Mouse (Mus musculus) forebrain, embryonic 14.5 days (tissue): ENCODE measurements around the gene Adgrl2. TPM values are rescaled to one million over a fixed set of nuclear protein-coding genes. Genes with fewer than 3 reads are reported as not detected.

Experiments
- ATAC-seq: fragments of 200-750 bp; cut with Nextera tagmentation; 2 replicates; pipeline ENCODE4 v1.8.0; 2017; ENCODE audit warnings: mild to moderate bottlenecking, moderate library complexity
- DNase-seq: peaks from one replicate; pipeline ENCODE4 v3.0.0-alpha.2; 2015; ENCODE audit warnings: low spot score
- H3K27ac ChIP-seq: fragments of 300-500 bp; sonication (generic); 2 replicates; pipeline ENCODE4 v1.5.1; 2014; ENCODE audit warnings: low read depth, mild to moderate bottlenecking, control low read depth, low read length, moderate library complexity
- H3K27me3 ChIP-seq: fragments of 300-500 bp; sonication (generic); replicated peaks from 2 replicates; pipeline ENCODE4 v1.6.1; 2014; ENCODE audit warnings: low read length, control low read depth, mixed read lengths; ENCODE audit not compliant: control insufficient read depth, insufficient read depth
- H3K36me3 ChIP-seq: fragments of 300-500 bp; sonication (generic); 2 replicates; pipeline ENCODE4 v1.6.1; 2014; ENCODE audit warnings: low read length, control low read depth; ENCODE audit not compliant: control insufficient read depth, insufficient read depth
- H3K4me1 ChIP-seq: fragments of 300-500 bp; sonication (generic); 2 replicates; pipeline ENCODE4 v1.6.1; 2014; ENCODE audit warnings: antibody characterized with exemption, low read length, control low read depth; ENCODE audit not compliant: control insufficient read depth, insufficient read depth
- H3K4me2 ChIP-seq: fragments of 300-500 bp; sonication (generic); 2 replicates; pipeline ENCODE4 v1.6.1; 2014; ENCODE audit warnings: mild to moderate bottlenecking, control low read depth, low read length
- H3K4me3 ChIP-seq: fragments of 300-500 bp; sonication (generic); 2 replicates; pipeline ENCODE4 v1.5.1; 2014; ENCODE audit warnings: low read depth, low read length, control low read depth
- H3K9ac ChIP-seq: fragments of 300-500 bp; sonication (generic); 2 replicates; pipeline ENCODE4 v1.6.1; 2014; ENCODE audit warnings: mild to moderate bottlenecking, low read length, control low read depth, moderate library complexity
- H3K9me3 ChIP-seq: fragments of 300-500 bp; sonication (generic); replicated peaks from 2 replicates; pipeline ENCODE4 v1.6.1; 2016; ENCODE audit warnings: low read length, control low read depth, mixed read lengths; ENCODE audit not compliant: control insufficient read depth
- WGBS: fragments of 180-500 bp; shearing (Covaris S2); extraction: QIAGEN DNeasy Blood & Tissue Kit; methylation state at CpG from one replicate; pipeline ENCODE4 v1.1.7; 2014; 5-methylcytosine and 5-hydroxymethylcytosine counted together
- polyA plus RNA-seq: library from polyadenylated mRNA; unstranded; fragments of >200 nt; fragmentation: Nextera tagmentation; extraction: Ambion mirVana; gene quantifications from 2 replicates; pipeline ENCODE4 v1.2.1, GENCODE M21; 2014

The Adgrl2 gene
- polyA plus RNA-seq, 1 experiment from 2014 or later: 69.4 TPM

GRCm38 (mm10) chr3:148947266-148947665 lies 43.1 kb downstream of the Adgrl2 start:
- ATAC-seq: no peak
- Histone ChIP-seq H3K4me3 (no peak overlapping the region), H3K27ac (no peak overlapping the region), H3K4me2 (no peak overlapping the region), H3K36me3 (no peaks in the 10 kb centered on the region), H3K27me3 (no peaks in the 10 kb centered on the region), H3K4me1 (peaks cover 43% of the 10 kb centered on the region), H3K9me3 (no peaks in the 10 kb centered on the region), H3K9ac (no peak overlapping the region)
- DNase-seq: no peak
- 72% methylated on average over 6 of the region's 6 CpGs for WGBS

GRCm38 (mm10) chr3:148945534-148945933 lies 44.8 kb downstream of the Adgrl2 start:
- H3K4me1 ChIP-seq: peaks cover 46% of the 10 kb centered on the region
- H3K36me3 ChIP-seq: no peaks in the 10 kb centered on the region
- H3K9me3 ChIP-seq: no peaks in the 10 kb centered on the region
- H3K27ac ChIP-seq: peak overlapping the region; percentile 0; the same call in 1 of the 2 replicates
- no peaks in the 10 kb centered on the region for H3K27me3 ChIP-seq
- peak overlapping the region; percentile 36 for H3K4me2 ChIP-seq
- WGBS: 15% methylated on average over 8 of the region's 8 CpGs
- no peak overlapping the region for H3K4me3 ChIP-seq
- DNase-seq: no peak
- H3K9ac ChIP-seq: no peak overlapping the region; the same call in 1 of the 2 replicates
- peak; percentile 36; the same call in 1 of the 2 replicates for ATAC-seq

- 0 out of 2 replicates have a peak overlapping the region, but pooled peaks have one; percentile 13 for H3K4me2 ChIP-seq
- H3K4me3 ChIP-seq: no peak overlapping the region
- H3K36me3 ChIP-seq: no peaks in the 10 kb centered on the region
- DNase-seq: peak; percentile 91
- 11% methylated on average over 7 of the region's 7 CpGs for WGBS
- no peak overlapping the region for H3K9ac ChIP-seq
- no peaks in the 10 kb centered on the region for H3K27me3 ChIP-seq
- H3K27ac ChIP-seq: peak overlapping the region; percentile 82
- no peaks in the 10 kb centered on the region for H3K9me3 ChIP-seq
- peak; percentile 74 for ATAC-seq
- peaks cover 37% of the 10 kb centered on the region for H3K4me1 ChIP-seq
These were observed 50.9 kb downstream of the Adgrl2 start for GRCm38 (mm10) chr3:148939457-148939856.

GRCm38 (mm10) chr3:148935056-148935455 lies 55.3 kb downstream of the Adgrl2 start:
- DNase-seq (peak; percentile 91), ATAC-seq (peak; percentile 86)
- Histone ChIP-seq H3K4me1 (peaks cover 17% of the 10 kb centered on the region), H3K36me3 (no peaks in the 10 kb centered on the region), H3K27me3 (no peaks in the 10 kb centered on the region), H3K4me3 (no peak overlapping the region), H3K9me3 (no peaks in the 10 kb centered on the region), H3K9ac (no peak overlapping the region), H3K4me2 (no peak overlapping the region), H3K27ac (peak overlapping the region; percentile 65)
- 68% methylated on average over 9 of the region's 9 CpGs for WGBS

GRCm38 (mm10) chr3:148934279-148934678 lies 56.1 kb downstream of the Adgrl2 start:
- Histone ChIP-seq H3K4me3 (no peak overlapping the region), H3K36me3 (no peaks in the 10 kb centered on the region), H3K4me2 (no peak overlapping the region), H3K27ac (peak overlapping the region; percentile 65), H3K4me1 (peaks cover 14% of the 10 kb centered on the region; the same call in 1 of the 2 replicates), H3K9me3 (no peaks in the 10 kb centered on the region), H3K9ac (no peak overlapping the region), H3K27me3 (no peaks in the 10 kb centered on the region)
- 73% methylated on average over 5 of the region's 5 CpGs for WGBS
- ATAC-seq: no peak
- DNase-seq: no peak

GRCm38 (mm10) chr3:148933160-148933559 lies 57.2 kb downstream of the Adgrl2 start:
- WGBS: 83% methylated on average over 6 of the region's 6 CpGs

GRCm38 (mm10) chr3:148930913-148931312 lies 59.4 kb downstream of the Adgrl2 start:
- no peak overlapping the region for H3K27ac ChIP-seq
- no peak overlapping the region for H3K4me2 ChIP-seq
- peaks cover 8% of the 10 kb centered on the region; the same call in 1 of the 2 replicates for H3K4me1 ChIP-seq
- no peaks in the 10 kb centered on the region for H3K27me3 ChIP-seq
- no peak overlapping the region for H3K9ac ChIP-seq
- ATAC-seq (no peak), DNase-seq (no peak)
- no peak overlapping the region for H3K4me3 ChIP-seq
- H3K9me3 ChIP-seq: no peaks in the 10 kb centered on the region
- H3K36me3 ChIP-seq: no peaks in the 10 kb centered on the region
- 81% methylated on average over 6 of the region's 6 CpGs for WGBS

More at GRCm38 (mm10) chr3:148933160-148933559, 57.2 kb downstream of the Adgrl2 start:
- Histone ChIP-seq H3K9ac (no peak overlapping the region), H3K27me3 (no peaks in the 10 kb centered on the region), H3K27ac (no peak overlapping the region), H3K36me3 (no peaks in the 10 kb centered on the region), H3K4me2 (no peak overlapping the region), H3K4me3 (no peak overlapping the region), H3K4me1 (peaks cover 8% of the 10 kb centered on the region; the same call in 1 of the 2 replicates), H3K9me3 (no peaks in the 10 kb centered on the region)
- DNase-seq (no peak), ATAC-seq (no peak)

- Histone ChIP-seq H3K9ac (no peak overlapping the region), H3K4me2 (no peak overlapping the region), H3K36me3 (no peaks in the 10 kb centered on the region), H3K27ac (no peak overlapping the region), H3K4me1 (peaks cover 12% of the 10 kb centered on the region), H3K4me3 (no peak overlapping the region), H3K9me3 (no peaks in the 10 kb centered on the region), H3K27me3 (no peaks in the 10 kb centered on the region)
- WGBS: 76% methylated on average over 3 of the region's 3 CpGs
- no peak for ATAC-seq
- no peak for DNase-seq
These were observed 64.0 kb downstream of the Adgrl2 start for GRCm38 (mm10) chr3:148926330-148926729.

GRCm38 (mm10) chr3:148922618-148923095 lies 67.7 kb downstream of the Adgrl2 start:
- Histone ChIP-seq H3K4me1 (peaks cover 13% of the 10 kb centered on the region), H3K4me3 (peak overlapping the region; percentile 13), H3K9me3 (no peaks in the 10 kb centered on the region), H3K4me2 (peak overlapping the region; percentile 43), H3K27me3 (no peaks in the 10 kb centered on the region), H3K9ac (peak overlapping the region; percentile 45; the same call in 1 of the 2 replicates), H3K36me3 (no peaks in the 10 kb centered on the region), H3K27ac (no peak overlapping the region)
- 31% methylated on average over 14 of the region's 14 CpGs for WGBS
- ATAC-seq (peak; percentile 85), DNase-seq (peak; percentile 78)
